Mouse (Mus musculus) embryo, embryonic 10 days (tissue): ENCODE results near the gene Susd6.

Source experiments
- DNase-seq: peaks from one replicate; pipeline ENCODE4 v3.0.0-alpha.2; 2015; ENCODE audit warnings: low spot score

Gene Susd6

DNA sequence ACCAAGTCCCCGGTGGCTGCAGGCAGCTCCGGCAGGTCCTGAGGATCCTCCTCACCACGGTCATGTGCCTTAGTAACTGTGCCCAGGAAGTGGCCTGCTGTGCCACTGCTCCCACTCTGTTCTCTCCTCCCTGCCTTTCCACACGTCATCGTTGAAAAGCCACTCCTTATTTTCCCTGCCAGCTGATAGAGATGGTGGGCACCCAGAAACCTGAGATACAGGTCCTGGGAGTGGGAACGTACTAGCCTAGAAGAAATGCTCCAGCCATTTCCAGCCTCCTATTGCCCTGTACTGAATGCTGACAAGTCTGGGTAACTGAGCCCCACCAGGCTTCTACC, 87.8 kb downstream of the Susd6 start:
- DNase-seq = no peak

DNA sequence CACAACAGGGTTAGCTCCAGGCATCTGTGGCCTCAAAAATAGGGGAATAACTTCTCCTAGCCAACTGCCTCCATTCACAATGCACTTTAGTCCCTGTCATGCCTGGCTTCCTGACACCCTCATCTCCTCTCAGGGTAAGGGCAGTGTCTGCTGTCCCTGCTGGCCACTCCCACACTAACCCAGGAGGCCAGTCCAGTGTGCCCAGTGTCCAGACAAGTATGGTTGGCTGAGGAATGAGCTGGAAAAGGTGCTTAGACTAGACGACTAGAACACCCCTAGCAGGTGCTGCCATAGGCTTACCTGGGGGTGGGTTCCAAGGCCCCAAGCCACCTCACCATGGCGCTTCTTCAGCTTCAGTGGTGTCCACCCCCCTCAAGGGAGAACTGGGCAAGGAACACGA, 88.3 kb downstream of the Susd6 start:
- no peak for DNase-seq

DNA sequence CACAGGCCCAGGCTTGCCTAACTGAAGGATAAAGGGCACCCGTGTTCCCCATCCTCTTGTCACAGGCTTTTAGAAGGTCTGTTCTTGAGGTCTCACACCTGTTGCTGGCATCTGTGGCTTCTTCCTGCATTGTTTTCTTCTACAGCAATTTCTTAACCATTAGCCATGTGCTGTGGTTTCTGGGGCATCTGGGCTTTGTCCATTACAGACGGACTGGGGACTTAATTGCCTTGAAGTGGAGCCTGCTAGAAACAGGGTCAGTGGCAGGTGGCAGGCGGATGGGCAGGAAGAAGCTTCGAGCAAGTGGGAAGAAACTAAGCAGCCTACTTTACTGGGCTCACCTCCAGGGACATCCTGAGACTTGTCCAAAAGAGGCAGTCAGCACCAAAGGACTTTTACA, 89.0 kb downstream of the Susd6 start:
- DNase-seq = no peak

DNA sequence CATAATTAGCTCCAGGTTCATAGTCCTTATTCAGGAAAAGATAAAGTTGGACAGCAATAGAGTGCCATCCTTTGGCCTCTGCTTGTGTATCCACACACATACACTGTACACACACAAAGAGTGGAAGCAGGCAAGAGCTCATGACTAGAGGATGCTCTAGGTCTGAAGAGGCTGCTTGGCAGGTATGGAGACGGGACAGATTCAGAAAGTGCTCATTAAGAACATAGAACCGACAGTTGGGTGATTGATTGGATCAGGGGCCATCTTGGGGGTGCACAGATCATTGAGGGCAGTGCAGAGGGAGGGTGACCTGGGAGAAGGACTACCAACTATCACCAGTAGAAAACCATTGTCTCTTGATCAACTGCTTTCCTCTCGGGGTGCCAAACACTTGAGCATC, 90.8 kb downstream of the Susd6 start:
- DNase-seq = no peak

DNA sequence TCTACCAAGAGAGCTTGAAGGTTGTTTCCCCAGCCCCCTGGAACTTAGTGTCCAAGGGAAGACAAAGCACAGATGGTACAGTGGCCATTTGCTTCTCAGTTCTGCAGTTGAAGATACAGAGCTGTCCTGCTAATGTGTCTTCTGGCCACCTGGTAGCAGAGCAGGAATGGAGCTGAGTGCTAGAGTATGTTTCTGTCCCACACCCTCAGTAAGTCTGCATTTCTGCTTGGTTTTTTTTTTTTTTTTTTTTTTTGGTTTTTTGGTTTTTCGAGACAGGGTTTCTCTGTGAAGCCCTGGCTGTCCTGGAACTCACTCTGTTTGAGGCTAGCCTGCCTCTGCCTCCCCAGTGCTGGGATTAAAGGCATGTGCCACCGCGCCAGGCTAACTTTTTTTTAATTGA, 93.0 kb downstream of the Susd6 start:
- no peak for DNase-seq

DNA sequence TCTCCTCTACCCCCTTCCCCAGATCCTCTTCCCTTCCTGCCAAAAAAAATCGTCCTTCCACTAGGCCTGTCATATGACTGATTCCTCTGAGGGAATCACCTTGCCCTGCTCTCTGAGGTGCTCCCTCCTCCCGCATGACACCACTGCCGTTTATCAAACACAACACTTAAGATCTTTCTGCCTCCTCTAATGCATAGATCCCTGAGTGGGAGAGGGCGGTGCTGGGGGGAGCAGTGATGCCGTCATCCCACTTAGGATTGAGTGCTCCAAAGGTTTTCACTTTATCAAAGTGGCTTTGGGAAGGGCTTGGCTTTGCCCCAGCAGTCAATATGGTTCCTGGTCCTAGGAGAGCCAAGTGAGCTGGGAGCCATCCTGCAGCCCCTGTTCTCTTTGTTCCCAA, 93.6 kb downstream of the Susd6 start:
- no peak for DNase-seq

DNA sequence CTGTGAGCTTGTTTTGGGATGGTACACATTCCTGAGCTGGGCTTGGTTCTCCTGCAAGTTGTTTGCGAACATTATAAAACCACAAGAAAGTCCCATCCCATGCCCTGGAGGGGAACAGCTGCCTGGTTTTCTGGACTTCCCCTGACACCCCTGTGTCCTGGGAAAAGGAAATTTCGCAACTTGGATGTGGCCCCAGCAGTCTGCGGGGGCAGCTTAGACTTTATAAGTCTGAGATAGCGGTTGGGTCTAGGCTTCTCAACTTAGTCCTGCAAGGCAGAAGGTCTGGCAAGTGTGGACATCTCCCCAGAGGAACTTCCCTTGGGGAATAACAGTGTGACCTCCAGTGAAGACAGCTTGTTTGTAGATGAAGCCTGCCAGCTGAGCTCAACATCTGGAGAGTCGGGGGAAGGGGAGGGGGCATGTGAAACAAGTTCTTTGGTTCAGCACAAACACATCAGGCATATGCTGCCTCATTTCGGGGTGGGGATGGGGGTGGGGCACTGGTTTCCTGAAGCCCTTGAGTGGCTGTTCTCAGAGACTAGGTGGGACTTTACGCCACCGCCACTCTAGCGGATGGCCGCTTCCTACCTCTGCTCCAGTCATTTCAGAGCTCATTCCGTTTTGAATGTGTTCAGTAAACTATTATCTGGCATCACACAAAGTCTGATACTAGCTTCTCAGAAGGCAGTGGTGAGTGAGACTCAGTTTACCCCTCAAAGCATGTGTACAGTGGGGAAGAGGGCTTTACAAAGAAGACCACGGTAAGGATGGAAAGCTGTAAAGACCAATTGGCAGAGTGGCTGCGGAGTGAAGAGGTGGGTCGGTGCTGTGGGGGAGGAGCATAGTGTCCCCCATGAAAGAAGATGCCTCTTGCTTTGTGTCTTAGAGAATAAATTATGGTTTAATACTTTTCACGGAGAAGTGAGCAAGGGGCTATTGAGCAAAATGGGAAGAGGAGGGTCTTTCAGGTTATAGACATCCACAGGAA, 95.3 kb downstream of the Susd6 start:
- peak; percentile 37 for DNase-seq

DNA sequence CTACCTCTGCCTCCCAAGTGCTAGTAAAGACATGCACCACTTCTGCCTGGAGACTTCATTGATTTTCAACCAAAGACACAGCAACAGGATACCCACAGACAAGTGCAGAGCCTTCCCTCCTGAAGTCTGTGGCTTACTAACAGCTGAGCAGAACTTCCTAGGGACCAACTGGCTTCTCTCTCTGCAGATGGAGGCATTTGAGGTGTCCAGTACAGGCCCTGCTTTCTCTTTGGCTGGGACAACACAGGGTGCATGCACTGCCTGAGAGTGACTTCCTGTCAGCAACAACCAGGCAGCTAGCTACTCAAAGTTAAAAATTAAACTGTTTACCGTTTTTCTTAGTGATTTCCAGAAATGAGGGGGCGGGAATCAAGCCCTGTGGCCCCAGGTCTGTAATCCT, 96.7 kb downstream of the Susd6 start:
- DNase-seq = no peak

DNA sequence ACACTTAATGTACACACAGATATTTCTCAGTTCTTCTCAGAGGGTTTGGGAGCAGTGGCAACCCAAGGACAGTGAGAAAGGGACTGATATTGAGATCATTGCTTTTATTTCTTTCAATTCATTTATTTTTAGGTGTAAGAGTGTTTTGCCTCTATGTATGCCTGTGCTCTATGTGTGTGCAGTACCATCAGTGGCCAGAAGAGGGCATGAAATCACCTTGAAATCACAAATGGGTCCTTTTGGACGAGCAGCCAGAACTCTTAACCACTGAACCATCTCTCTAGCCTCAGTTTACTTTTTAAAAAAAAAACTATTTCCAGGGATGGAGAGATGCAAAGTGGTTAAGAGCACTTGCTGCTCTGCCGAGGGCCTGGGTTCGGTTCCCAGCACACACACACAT, 99.0 kb downstream of the Susd6 start:
- no peak for DNase-seq

DNA sequence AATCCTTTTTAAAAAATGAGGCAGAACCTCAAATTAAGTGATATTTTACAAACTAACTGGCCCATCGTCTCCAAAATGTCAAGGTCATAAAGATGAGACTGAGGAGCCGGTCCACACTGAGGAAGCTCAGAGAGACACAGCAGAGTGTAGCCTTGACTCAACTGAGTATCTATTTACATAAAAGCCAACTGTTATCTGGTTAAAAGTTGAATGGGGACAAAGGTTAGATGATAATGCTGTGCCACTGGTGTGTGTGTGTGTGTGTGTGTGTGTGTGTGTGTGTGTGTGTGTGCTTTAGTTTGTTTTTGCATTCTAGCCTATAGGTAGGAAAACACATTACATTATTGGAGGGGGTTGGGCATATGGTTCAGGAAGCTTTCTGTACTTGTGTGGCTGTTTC, 100.8 kb downstream of the Susd6 start:
- DNase-seq = no peak

DNA sequence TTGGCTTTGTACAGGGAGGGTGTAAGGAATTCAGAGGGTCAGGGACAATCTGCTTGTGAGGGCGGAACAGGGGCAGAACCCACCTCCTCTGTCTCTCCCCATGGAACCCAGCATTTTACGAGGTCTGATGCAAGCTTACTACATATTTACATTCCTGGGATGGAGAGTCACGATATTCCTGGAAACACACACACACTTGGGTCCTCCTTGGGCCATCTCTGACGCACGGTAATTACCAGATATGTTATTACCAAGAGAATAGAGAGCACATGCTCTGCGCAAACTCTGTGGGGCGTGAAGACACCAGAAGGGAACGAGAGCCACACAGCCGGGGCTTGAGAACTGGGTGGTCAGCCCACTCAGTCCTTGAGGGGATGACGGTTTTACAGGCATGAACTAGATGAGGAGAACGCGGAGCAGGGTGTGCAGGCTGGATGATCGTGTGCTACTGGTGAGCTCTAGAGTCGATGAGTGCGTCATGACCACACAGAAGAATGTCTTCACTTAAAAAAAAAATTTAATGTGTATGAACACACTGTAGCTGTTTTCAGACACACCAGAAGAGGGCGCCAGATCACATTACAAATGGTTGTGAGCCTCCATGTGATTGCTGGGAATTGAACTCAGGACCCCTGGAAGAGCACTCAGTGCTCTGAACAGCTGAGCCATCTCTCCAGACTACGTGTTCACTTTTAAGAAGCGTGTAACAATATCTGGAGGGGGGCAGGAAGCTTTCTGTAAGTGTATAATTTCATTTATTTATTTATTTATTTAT, 103.6 kb downstream of the Susd6 start:
- DNase-seq = no peak

DNA sequence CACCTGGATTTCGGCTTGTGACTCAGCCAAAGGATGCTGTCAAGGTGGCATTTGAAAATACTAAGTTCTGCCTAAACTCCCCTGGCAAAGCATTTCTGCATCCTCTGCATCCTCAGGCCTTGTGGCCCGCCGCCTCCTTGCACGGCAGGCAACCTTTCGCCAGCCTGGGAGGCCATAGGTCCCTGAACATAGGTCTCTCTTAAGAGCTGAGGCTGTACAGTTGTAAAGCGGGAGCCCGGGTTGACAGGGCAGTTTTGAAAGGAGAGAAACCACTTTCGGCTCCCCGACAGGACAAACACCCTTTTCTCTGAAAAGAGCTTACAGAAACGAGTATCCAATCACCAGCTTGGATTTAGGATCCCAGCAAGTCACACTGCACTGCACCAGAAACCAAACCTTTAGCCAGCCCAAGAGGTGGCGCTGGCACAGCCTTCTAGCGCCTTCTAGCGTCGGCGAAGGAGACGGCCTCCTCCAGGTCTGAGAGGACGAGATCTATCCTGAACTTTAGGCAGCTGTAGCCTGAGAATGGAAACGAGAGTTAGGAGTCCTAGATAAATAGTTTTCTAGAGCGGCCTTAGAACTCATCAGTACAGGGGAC, 104.8 kb downstream of the Susd6 start:
- peak; percentile 90 for DNase-seq

DNA sequence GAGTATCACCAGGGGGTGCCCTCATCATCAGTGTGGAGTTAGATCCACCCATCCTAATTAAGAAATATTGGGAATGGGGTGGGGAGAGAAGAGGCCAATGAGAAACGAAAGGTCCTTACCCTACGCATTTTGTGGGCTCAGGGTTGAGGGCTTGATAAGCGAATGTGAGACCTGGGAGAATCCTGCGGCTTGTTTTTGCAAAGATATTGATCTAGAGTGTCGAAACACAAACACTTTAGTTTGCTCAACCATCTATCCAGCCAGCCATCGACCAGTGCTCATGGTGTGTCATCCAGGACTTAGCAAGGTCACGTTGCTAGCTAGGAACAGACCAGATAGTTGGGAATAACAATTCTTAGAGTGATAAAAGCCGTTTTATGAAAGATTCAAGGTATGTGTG, 119.3 kb downstream of the Susd6 start:
- DNase-seq = no peak

DNA sequence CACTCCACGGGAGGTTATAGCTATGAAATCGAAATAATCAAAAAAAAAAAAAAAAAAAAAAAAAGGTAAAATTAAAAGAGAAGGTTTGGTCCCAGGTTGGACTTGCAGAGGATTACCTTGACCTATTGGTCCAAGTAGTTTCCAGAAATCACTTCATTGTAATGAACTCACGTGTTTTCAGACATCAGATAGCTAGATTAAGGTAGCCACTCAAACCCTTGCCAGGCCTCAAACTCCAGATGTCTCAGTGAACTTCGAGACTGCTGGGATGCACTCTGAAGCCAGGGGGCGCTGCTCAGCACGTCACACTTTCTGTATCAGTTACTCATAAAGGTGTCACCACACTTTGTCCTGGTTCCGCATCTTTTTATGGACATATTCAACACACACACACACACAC, 127.5 kb downstream of the Susd6 start:
- DNase-seq = peak; percentile 42

DNA sequence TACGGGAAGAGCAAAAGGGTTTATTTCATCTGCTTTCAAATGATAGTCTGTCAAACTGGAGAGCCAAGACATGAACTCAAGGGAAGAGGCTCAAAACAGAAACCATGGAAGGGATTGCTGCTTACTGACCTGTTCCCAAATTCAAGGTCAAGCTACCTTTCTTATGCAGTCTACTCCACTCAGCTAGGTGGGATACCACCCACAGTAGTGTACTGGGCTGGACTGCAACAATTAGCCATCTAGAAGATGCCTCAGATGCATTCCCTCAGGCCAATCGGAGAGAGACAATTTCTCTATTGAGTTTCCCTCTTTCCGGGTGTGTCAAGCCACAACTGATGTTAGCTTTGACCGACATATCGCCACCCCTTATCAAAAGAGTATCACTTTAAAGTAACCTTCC, 131.0 kb downstream of the Susd6 start:
- no peak for DNase-seq

DNA sequence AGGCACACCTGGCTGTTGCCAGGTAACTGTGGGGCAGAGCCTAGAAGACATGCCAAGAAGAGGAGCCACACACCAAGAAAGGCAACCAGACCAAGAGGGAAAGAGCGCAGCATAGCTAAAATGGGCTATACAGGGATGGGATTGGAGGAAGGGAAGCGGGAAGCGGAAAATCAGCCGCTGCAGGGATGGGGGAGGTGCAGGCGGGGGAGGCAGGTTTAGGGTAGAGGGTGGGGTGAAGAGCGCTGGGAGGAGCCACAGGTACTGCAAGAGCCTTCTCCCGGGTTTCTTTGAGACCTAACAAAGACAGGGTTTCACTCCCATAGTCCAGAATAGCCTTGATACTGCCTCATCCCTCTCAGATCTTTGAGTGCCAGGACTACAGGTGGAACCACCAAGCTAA, 132.6 kb downstream of the Susd6 start:
- DNase-seq = no peak

DNA sequence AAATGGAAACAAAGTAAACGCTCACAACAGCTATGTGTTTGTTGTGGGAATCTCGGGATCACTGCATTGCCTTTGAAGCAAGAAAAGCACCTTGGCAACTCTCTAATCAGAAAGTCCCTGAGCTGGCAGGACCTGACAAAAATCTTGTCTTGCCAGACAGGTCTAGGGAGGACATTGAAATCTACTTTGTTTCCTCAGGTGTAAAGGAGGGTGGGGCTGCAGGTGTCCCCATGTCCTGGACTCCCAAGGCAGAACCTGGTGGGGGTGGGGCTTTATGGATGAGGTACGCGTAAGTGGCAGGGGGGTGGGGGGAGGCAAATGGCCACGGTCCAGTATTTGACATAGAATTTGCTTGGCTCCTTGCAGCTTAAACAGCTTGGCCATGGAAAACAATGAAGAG, 133.3 kb downstream of the Susd6 start:
- no peak for DNase-seq

DNA sequence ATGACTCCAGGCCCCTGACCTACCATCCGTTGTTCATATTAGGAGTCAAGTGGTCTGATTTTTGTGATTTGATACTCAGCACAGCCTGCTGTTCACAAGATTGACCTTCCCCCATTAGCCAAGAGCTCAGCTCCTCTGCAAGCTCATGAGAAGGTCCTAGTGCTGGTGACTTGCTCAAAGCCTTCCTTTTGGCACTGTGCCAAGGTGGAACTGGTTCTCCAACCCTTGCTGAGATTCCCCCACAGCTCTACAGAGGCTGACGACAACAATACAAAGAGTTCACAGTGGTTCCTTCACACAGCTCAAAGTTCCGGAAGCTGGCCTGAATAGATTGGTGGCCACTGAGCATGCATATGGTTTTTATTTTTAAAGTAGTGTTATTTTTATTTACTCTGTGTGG, 133.9 kb downstream of the Susd6 start:
- DNase-seq = no peak

DNA sequence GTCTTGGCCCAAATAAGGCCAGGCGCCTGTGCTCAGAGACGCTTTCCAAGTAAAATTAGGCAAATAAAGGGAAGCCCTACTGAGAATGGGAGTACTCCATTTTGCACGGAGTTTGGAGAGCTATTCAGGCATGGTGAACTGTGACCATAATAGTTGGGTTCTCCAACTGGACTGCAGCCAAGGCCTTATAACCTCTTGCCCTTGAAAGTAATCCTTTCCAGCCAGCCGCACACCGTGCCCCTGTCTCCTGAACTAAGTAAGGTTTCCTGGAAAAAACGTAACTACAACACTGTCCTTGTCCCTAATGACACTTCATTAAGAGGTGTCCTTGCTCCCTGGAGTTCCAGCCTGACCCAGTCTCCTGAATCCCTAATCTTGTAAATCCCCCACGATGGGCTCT, 135.6 kb downstream of the Susd6 start:
- no peak for DNase-seq

DNA sequence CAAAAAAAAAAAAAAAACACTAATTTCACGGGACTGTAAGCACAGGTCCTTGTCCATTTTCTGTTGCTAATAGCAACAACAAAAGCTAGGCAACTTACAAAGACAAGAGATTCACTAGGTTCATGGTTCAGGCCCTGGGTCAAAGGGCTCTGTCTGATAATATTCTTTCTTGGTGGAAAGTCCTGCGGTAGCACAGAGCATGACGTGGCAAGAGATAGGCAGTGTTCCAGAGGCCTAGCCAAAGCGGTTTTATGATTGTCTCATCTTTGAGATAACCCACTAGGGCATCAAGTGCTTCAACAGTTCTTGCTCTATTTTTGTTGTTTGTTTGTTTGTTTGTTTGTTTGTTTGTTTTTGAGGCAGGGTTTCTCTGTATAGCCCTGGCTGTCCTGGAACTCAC, 136.2 kb downstream of the Susd6 start:
- no peak for DNase-seq

DNA sequence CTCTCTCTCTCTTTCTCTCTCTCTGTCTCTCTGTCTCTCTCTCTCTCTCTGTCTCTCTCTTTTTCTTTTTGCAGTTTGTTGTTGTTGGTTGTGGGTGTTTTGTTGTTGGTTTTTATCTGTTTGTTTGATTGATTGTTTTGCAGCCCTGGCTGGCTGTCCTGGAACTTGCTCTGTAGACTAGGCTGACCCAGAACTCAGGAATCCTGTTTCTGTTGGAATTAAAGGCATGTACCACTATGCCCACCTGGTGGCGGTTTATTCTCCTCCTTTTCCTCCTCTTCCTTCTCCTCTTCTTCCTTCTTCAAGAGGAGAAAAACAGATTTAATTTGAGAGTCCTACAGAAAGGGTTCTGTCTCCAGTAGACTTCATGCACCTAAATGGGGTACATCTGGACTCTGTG, 137.2 kb downstream of the Susd6 start:
- DNase-seq = no peak

DNA sequence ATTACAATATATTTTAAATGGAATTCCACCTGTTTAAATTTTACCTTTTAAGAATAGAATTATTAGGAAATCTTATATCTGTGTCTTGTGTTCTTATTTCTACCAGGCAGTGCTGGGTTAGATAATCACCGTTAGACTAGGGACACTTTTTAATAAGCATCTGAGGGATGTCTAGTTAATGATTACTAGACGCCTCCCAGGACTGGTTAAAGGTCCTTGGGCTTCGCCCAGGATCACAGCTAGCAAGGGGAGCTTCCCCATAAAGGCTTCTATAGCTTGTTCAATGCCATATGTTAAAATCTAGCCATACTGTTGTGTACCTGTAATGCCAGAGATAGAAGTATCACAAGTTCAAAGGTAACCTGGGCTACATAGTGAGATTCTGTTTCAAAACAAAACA, 138.6 kb downstream of the Susd6 start:
- DNase-seq = no peak

DNA sequence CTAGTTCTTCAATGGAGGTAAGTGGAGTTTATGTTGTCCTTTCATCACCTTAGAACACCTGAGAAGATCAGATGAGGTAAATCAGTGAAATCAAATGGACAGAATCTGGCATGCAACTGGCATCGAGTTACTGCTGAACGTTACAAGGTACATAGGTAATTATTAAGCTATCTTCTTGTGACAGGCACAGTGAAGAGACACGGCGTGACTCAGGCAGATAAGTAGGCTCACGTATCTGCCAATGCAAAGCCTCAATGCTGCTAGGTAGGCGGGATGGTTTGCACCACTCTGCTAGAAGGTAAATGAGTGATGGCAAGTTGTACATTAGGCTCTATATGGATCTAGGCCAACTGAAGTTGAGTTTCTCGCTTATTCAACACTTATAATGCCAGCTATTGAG, 139.8 kb downstream of the Susd6 start:
- no peak for DNase-seq
